Mouse (Mus musculus) intestine, embryonic 16.5 days (tissue): ENCODE data around the gene Cpne5. TPM values are rescaled to one million over a fixed set of nuclear protein-coding genes. Genes with fewer than 3 reads are reported as not detected.
A peak's percentile ranks its signal among the peaks of the same experiment; 100 is the strongest.

Source experiments
- ATAC-seq: fragments of 200-750 bp; cut with Nextera tagmentation; 2 replicates; pipeline ENCODE4 v1.8.0; 2017; ENCODE audit warnings: moderate TSS enrichment, moderate library complexity
- H3K27ac ChIP-seq: fragments of 300-500 bp; sonication (generic); 2 replicates; pipeline ENCODE4 v1.5.1; 2014; ENCODE audit warnings: mild to moderate bottlenecking, low read length
- H3K27me3 ChIP-seq: fragments of 300-500 bp; sonication (generic); replicated peaks from 2 replicates; pipeline ENCODE4 v1.6.1; 2014; ENCODE audit warnings: low read length, control low read depth, mixed read lengths; ENCODE audit not compliant: control insufficient read depth, insufficient read depth
- H3K36me3 ChIP-seq: fragments of 300-500 bp; sonication (generic); 2 replicates; pipeline ENCODE4 v1.6.1; 2014; ENCODE audit warnings: low read length, control low read depth; ENCODE audit not compliant: control insufficient read depth, insufficient read depth
- H3K4me1 ChIP-seq: fragments of 300-500 bp; sonication (generic); 2 replicates; pipeline ENCODE4 v1.6.1; 2014; ENCODE audit warnings: low read length, control low read depth, mixed read lengths; ENCODE audit not compliant: control insufficient read depth, insufficient read depth
- H3K4me2 ChIP-seq: fragments of 300-500 bp; sonication (generic); 2 replicates; pipeline ENCODE4 v1.6.1; 2014; ENCODE audit warnings: low read depth, low read length, control low read depth
- H3K4me3 ChIP-seq: fragments of 300-500 bp; sonication (generic); 2 replicates; pipeline ENCODE4 v1.5.1; 2014; ENCODE audit warnings: mild to moderate bottlenecking, low read length
- H3K9ac ChIP-seq: fragments of 300-500 bp; sonication (generic); 2 replicates; pipeline ENCODE4 v1.6.1; 2014; ENCODE audit warnings: low read depth, low read length
- H3K9me3 ChIP-seq: fragments of 300-500 bp; sonication (generic); 2 replicates; pipeline ENCODE4 v1.6.1; 2016; ENCODE audit warnings: low read length, control low read depth; ENCODE audit not compliant: control insufficient read depth
- WGBS: fragments of 180-500 bp; shearing (Covaris S2); extraction: QIAGEN DNeasy Blood & Tissue Kit; methylation state at CpG from one replicate; pipeline ENCODE4 v1.1.7; 2014; 5-methylcytosine and 5-hydroxymethylcytosine counted together
- polyA plus RNA-seq: library from polyadenylated mRNA; unstranded; fragments of >200 nt; fragmentation: Nextera tagmentation; extraction: Ambion mirVana; gene quantifications from 2 replicates; pipeline ENCODE4 v1.2.1, GENCODE M21; 2015

Gene Cpne5
- polyA plus RNA-seq, 1 experiment from 2014 or later = 5.9 TPM

DNA sequence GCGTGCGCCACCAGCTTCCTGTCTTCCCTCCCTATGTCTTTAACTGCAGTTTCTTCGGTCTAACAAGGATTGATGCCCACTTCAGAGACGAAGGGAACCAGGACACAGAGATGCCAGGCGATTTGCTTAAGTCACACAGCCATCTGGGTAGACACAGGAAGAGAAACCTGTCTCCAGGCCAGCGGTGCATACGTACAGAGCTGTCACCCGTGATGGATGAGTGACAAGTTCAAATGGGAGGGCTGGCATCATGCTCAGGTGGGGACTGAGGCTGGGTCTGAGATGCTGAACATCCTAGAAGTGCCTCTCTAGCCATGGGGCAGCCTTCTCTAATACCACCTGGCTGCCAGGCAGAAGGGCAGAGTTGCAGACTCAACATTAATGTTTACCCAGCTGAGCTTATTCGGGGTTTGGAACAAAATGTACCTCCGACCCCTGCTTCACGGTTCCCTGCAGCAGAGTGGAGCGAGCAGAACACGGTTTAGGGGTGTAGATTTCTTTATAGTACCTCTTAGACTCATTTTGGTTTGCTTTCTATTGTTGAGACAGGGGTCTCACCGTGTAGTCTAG lies 67.5 kb downstream of the Cpne5 start:
- Histone ChIP-seq H3K27me3 (no peaks in the 10 kb centered on the region), H3K36me3 (no peaks in the 10 kb centered on the region), H3K9me3 (no peaks in the 10 kb centered on the region), H3K4me3 (no peak overlapping the region), H3K4me1 (peaks cover 11% of the 10 kb centered on the region; the same call in 1 of the 2 replicates), H3K9ac (no peak overlapping the region), H3K27ac (no peak overlapping the region), H3K4me2 (no peak overlapping the region)
- ATAC-seq = no peak
- WGBS = 70% methylated on average over 14 of the region's 14 CpGs

DNA sequence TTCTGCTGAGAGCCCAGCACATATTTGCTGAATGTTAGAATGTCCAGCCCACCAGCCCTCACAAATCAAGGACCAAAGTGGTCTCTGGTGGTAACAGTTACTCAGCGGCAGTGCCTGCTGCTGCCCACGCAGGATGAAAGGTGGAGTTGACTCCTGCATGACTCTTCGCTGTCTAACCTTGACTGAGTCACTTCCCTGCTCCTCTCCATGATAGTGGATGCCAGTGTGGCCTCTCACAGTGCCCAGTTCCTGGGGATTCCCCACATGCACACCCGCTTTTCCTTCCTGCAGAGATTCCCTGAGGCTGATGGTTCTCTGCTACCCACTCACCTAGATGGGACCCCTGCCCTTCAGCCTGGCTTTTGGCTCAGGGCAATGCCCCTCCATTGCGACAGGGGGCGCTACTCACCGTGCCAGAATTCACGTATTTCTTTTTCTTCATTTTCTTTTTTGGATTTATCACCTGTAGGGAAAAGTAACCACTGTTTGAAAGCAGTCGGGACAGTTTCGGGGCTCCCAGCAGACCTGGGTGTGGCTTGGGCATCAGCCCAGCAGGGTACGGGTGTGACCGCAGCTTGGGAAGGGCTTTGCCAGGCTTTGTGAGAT lies 68.9 kb downstream of the Cpne5 start:
- no peaks in the 10 kb centered on the region for H3K36me3 ChIP-seq
- WGBS = 74% methylated on average over 12 of the region's 12 CpGs
- no peaks in the 10 kb centered on the region for H3K27me3 ChIP-seq
- ATAC-seq = no peak
- H3K27ac ChIP-seq = no peak overlapping the region
- H3K9me3 ChIP-seq = no peaks in the 10 kb centered on the region
- no peak overlapping the region for H3K4me3 ChIP-seq
- H3K4me2 ChIP-seq = no peak overlapping the region
- H3K4me1 ChIP-seq = peaks cover 21% of the 10 kb centered on the region
- H3K9ac ChIP-seq = no peak overlapping the region

DNA sequence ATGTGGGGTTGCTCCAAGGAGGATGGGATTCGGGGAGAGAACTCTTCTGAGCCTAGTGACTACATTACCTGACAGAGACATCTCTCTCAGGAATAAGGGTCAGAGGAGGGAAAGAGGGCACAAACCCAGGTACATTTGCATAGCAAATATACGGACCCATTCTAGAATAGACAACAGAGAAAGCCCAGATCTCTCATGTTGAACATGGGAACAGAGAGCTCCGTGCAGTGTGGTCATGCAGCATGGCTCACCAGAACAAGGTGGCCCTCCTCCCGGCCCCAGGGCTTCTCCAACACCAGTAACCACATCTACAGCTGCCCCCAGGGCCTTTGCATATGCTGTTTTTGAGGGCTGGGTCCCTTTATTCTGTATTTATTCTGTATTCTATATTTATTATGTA lies 69.5 kb downstream of the Cpne5 start:
- H3K36me3 ChIP-seq = no peaks in the 10 kb centered on the region
- ATAC-seq = no peak
- no peak overlapping the region for H3K9ac ChIP-seq
- H3K27ac ChIP-seq = no peak overlapping the region
- no peak overlapping the region for H3K4me3 ChIP-seq
- 89% methylated on average over 4 of the region's 4 CpGs for WGBS
- H3K4me1 ChIP-seq = peaks cover 22% of the 10 kb centered on the region
- H3K27me3 ChIP-seq = no peaks in the 10 kb centered on the region
- no peak overlapping the region for H3K4me2 ChIP-seq
- no peaks in the 10 kb centered on the region for H3K9me3 ChIP-seq

DNA sequence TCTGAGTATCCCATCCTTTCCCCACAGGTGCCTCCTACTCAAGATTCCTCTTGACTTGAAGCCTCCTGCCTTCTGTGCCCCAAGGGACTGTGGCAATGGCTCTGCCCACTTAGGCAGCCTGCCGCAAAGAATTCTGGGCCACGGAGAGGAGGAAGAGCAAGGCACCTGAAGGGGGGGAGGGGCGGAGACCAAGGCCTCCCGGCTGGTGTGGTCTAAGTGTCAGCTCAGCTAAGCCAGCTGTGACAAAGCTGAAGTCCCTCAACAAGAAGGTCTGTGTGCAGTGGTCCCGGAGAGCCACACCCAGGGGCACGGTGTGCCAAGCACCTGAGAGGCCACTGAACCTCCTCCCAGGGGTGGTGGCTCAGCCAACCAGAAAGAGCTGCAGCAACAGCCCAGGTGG lies 70.6 kb downstream of the Cpne5 start:
- Histone ChIP-seq H3K4me2 (no peak overlapping the region), H3K9ac (no peak overlapping the region), H3K4me1 (peaks cover 22% of the 10 kb centered on the region), H3K36me3 (no peaks in the 10 kb centered on the region), H3K27me3 (no peaks in the 10 kb centered on the region), H3K9me3 (no peaks in the 10 kb centered on the region), H3K27ac (no peak overlapping the region), H3K4me3 (no peak overlapping the region)
- ATAC-seq = no peak
- WGBS = 63% methylated on average over 6 of the region's 6 CpGs

DNA sequence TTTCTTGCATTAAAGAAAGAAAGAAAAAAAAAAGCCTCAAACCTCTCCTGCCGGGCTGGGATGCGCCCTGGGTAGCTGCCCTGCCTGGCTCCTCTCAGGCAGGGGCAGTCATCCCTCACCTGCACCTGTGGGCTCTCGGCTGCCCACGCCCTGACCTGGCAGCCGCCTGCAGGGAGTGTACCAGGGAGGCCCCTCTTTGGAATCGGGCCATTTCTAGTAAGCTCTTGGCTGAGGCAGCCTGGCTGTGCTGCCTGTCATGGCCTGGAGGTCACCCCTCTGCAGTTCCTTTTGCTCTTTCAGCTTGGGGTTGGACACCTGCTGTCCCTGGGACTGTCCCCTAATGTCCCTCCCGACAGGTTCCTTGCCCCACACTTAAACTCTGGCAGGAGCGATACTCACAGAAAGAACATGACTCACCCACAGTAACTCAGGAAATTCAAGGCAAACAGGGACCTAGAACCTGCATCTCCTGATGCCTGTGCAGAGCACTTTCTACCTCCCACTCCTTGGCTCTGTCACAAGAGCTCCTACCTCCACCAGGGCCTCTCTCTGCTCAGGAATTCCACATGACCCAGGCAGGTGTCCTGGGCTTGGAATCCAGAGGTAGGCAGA lies 71.9 kb downstream of the Cpne5 start:
- H3K27me3 ChIP-seq = no peaks in the 10 kb centered on the region
- H3K4me1 ChIP-seq = peaks cover 22% of the 10 kb centered on the region
- WGBS = 45% methylated on average over 8 of the region's 8 CpGs
- no peak overlapping the region for H3K4me3 ChIP-seq
- peak overlapping the region; percentile 39; the same call in 1 of the 2 replicates for H3K27ac ChIP-seq
- no peak overlapping the region for H3K4me2 ChIP-seq
- peak; percentile 71 for ATAC-seq
- peaks cover 10% of the 10 kb centered on the region for H3K9me3 ChIP-seq
- no peak overlapping the region for H3K9ac ChIP-seq
- no peaks in the 10 kb centered on the region for H3K36me3 ChIP-seq

DNA sequence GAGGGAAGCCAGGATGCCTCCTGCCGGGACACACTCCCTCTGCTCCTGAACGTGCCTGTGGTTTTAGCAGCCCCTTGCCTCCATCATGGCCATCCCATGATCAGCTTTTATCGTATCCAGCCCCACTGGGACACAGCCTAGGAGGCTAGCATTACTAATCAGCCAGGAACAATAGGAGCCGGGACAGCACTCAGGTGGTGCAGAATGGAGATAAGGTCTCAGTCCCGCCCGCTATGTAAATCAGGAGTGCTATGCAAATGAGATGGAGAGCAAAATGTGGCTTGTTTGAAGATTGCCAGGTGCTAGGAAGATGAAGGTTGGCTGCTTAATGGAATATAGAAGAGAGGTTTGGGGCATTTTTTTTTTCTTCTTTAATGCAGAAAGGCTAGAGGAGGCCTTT lies 72.5 kb downstream of the Cpne5 start:
- peak; percentile 19; the same call in 1 of the 2 replicates for ATAC-seq
- Histone ChIP-seq H3K4me3 (no peak overlapping the region), H3K27ac (peak overlapping the region; percentile 27; the same call in 1 of the 2 replicates), H3K36me3 (no peaks in the 10 kb centered on the region), H3K9ac (no peak overlapping the region), H3K4me1 (peaks cover 22% of the 10 kb centered on the region), H3K9me3 (peaks cover 10% of the 10 kb centered on the region), H3K27me3 (no peaks in the 10 kb centered on the region), H3K4me2 (no peak overlapping the region)
- 27% methylated on average over 6 of the region's 6 CpGs for WGBS

DNA sequence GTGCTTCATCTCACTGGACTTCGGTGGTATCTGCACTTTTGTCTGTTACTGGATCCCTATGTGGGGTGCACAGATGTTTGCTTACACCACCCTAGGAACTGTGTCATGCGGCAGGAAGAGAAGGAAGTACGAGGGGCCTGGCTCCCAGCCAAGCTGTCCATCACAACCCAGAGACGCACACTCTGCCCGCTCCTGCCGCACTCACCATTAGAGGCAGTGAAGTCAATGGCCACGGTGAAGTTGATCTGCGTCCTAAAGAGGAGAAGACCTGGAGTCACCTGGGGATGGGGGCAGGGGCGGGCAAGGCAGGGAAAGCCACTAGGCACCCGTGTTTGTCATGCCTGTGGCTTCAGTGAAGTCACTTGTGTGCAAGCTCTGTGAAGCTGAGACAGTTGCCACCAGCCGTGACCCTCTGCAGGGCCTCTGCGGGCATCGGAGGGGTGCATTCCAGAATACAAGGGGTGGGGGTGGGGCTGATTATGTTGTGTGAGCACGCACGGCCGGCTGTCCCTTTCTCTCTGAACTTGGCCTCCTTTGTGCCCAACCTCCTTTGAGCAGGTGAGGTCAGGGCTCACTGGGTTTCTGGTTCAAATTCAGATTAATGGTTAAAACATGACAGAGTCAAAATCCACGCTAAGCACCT lies 73.4 kb downstream of the Cpne5 start:
- H3K36me3 ChIP-seq = no peaks in the 10 kb centered on the region
- ATAC-seq = peak; percentile 43
- H3K27me3 ChIP-seq = no peaks in the 10 kb centered on the region
- peaks cover 22% of the 10 kb centered on the region for H3K4me1 ChIP-seq
- H3K9ac ChIP-seq = no peak overlapping the region
- peaks cover 10% of the 10 kb centered on the region for H3K9me3 ChIP-seq
- H3K4me3 ChIP-seq = no peak overlapping the region
- H3K4me2 ChIP-seq = no peak overlapping the region
- WGBS = 21% methylated on average over 17 of the region's 17 CpGs
- H3K27ac ChIP-seq = no peak overlapping the region

DNA sequence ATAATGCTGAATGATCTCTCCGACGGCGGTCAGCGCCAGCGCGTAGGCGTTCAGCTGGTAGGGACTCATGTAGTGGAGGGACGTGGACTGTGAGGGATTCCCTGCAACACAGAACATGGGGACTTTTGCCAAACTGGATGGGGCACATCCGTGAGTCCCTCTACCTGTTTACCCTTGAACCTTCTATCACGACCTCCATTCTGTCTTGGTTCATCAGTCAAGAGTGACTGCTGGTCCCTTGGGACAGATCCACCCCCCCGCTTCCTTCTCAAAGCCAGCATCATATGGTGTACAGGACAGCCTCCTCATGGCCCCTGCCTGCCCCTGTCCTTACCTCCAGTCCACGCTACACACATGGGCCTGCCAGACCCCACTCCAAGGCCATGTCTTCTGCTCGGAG lies 75.6 kb downstream of the Cpne5 start:
- ATAC-seq = no peak

DNA sequence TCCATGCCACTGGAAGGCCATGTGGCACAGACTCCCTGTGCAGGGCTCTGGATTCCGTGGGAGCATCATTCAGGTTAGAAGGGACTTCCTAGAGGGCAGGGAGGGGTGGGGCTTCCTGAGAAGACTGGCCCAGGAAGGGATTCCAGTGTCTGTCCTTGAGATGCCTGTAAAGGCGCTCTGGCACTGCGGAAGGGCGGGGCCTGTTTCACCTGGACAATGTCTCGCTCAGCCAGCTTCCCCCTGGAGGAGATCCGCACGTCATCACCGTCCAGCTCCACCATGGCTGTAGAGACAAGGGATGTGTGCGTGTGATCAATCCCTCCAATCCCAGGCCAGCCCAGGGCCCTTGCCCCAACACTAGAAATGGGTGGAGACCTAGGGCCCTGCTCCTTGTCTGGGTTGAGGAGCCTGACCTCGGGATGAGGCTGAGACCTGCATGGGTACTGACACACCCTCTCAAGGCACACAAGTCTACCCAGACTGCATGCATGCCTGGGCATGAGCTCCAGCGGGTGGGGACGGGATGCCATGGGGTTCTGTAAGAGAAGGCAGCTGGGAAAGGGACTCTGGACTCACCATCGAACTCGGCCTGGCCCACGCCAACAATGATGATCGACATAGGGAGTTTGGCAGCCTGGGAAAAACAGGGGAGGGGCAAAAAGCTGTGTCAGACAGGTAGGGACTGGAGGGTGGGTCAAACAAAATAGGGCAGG lies 78.1 kb downstream of the Cpne5 start:
- no peaks in the 10 kb centered on the region for H3K36me3 ChIP-seq
- ATAC-seq = peak; percentile 32
- 73% methylated on average over 16 of the region's 16 CpGs for WGBS
- peaks cover 17% of the 10 kb centered on the region for H3K4me1 ChIP-seq
- H3K9ac ChIP-seq = no peak overlapping the region
- no peaks in the 10 kb centered on the region for H3K27me3 ChIP-seq
- H3K27ac ChIP-seq = no peak overlapping the region
- no peak overlapping the region for H3K4me2 ChIP-seq
- H3K9me3 ChIP-seq = peaks cover 10% of the 10 kb centered on the region
- no peak overlapping the region for H3K4me3 ChIP-seq

More for the DNA sequence above, 75.6 kb downstream of the Cpne5 start:
- Histone ChIP-seq H3K27me3 (no peaks in the 10 kb centered on the region), H3K4me1 (peaks cover 18% of the 10 kb centered on the region), H3K9ac (no peak overlapping the region), H3K27ac (no peak overlapping the region), H3K4me3 (no peak overlapping the region), H3K9me3 (peaks cover 10% of the 10 kb centered on the region), H3K36me3 (no peaks in the 10 kb centered on the region), H3K4me2 (no peak overlapping the region)
- WGBS = 94% methylated on average over 13 of the region's 13 CpGs
